Mouse (Mus musculus) adrenal gland, postnatal 4 days (tissue): Measurements from ENCODE around the gene Fam149b. TPM values are rescaled to one million over a fixed set of nuclear protein-coding genes. Genes with fewer than 3 reads are reported as not detected.
A peak's percentile ranks its signal among the peaks of the same experiment; 100 is the strongest.

ENCODE experiments used
- DNase-seq, 2 experiments: peaks; one replicate each; pipeline ENCODE4 v3.0.0; 2021 to 2022; ENCODE audit warnings: low spot score in 2 of 2, mixed read lengths in 2 of 2
- total RNA-seq, 2 experiments: library from RNA; stranded (reverse); gene quantifications; 2 replicates each; pipeline ENCODE4 v1.2.3; 2021

Fam149b gene
- total RNA-seq, 2 experiments from 2014 or later = 37.2 to 44.3 TPM

GRCm38 (mm10) chr14:20389446-20390079 lies 41.6 kb downstream of the Fam149b start:
- DNase-seq = no peak

- DNase-seq = no peak
Measured at GRCm38 (mm10) chr14:20392326-20392725, 44.4 kb downstream of the Fam149b start.

DNA sequence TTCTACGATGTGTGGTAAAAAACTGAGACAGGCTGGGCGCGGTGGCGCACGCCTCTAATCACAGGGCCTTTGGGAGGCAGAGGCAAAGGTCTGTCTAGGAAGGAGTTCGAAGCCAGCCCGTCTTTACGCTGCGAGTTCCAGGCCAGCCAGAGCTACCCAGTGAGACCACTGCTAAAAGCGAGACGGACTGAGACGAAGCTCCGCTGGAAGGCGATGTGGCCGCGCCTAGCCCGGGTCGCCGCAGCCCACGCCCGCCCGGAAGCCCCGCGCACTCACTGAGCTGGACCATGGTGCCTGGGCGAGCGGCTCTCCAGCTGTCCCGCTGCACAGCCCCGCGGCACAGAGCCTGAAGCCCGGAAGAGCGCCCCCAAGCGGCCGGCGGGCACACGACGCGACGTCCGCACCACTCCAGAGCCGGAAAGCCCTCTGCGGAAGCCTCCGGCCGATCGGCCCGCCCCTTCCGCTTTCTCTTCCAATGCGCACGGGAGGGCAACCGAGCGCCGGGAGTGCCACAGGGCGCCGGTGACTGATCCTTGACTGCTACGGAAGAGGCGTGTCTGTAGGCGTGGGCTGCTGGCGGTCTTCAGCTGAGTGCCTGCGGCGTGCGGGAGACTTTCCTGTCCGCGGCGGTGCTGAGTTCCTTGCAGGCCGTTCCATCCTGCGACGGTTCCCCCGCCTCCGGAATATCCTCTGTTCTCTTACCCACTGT lies 45.4 kb downstream of the Fam149b start, which contains the start of gene Mrps16:
Mrps16 (minus strand) TSS at position 430 of the 709 bp plus-strand sequence.
- peak; percentile 77 to 86 for DNase-seq

GRCm38 (mm10) chr14:20397220-20397619 lies 49.3 kb downstream of the Fam149b start:
- DNase-seq = no peak

DNA sequence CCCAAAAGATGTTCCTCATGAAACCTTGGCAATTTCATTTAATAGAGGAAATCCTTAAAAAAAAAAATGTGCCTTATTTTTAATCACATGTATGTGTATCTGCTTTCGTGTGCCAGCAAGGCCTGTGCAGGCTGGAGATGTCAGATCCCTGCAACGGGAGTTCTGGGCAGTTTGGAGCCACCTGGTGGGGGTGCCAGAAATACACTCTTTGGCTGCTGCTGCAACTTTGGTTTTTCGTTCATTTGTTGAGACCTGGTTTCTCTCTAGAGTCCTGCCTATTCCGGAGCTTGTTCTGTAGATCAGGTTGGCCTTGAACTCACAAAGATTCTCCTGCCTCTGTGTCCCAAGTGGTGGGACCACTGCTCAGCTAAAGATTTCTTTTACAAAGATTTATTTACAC lies 50.9 kb downstream of the Fam149b start:
- peak in 1 of 2 experiments; percentile 27 for DNase-seq

DNA sequence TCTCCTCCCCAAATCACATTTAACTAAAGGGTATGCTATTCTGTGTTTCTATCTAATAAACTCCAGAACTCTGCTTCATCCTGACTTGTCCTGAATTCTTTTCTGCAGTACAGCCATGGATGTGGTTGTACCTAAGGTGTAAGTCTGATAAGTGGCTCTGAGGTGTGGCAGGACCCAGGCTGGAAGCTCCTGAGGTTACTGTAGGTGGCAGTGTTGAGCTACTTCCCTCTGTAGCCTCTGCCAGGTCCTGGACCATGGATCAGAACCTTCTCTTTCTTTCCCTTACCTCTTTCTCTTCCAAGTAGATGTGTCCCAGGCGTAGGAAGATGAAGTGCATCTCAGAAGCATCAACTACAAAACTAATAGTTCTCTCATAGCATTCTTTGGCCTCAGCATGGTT lies 52.1 kb downstream of the Fam149b start:
- DNase-seq = no peak

DNA sequence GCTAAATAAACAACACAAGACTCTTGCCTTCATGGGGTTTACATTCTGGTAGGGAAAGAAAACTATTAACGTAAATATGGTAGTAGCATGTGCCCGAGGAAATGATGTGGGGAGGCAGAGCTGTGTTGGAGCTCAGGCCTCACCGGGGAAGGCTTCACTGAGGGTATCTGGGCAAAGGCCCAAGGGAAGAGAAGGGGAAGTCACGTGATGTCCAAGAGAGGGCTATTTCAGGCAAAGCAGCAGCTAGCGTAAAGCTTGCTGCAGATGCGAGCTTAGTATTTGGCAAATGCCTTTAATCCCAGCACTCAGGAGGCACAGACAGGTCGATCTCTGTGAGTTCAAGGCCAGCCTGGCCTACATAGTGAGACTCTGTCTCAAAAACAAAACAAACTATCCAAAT lies 74.3 kb downstream of the Fam149b start:
- DNase-seq = no peak

GRCm38 (mm10) chr14:20423046-20423445 lies 75.1 kb downstream of the Fam149b start:
- no peak for DNase-seq

- DNase-seq = no peak
Measured at GRCm38 (mm10) chr14:20428593-20428992, 80.6 kb downstream of the Fam149b start.

DNA sequence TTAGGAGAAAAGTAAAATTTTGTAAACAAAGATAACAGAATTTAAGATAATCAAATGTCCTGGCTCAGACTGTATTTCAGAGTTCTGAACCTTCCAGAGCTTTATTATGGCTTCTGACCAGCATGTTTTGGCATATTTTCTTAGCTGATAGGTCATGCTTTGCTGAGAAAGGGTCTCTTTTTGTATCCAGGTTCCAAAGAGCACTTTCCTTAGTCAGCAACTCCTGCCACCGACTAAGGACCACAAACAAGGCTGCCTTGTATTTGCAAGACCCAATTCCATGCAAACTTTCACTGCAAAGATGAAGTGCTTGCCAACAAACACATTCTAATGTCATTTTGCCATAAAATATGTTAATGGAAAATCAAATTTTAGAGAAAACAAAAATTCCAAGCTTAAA lies 81.9 kb downstream of the Fam149b start:
- no peak for DNase-seq

- DNase-seq = no peak
Measured at GRCm38 (mm10) chr14:20431726-20432125, 83.8 kb downstream of the Fam149b start.

- DNase-seq = no peak
Measured at GRCm38 (mm10) chr14:20432420-20432819, 84.5 kb downstream of the Fam149b start.

Other genes with a start within 250 kb of the Fam149b start
- gene Saysd1, start 209.6 kb upstream of the Fam149b start, total RNA-seq = 1 to 10 TPM; 6.9 to 7.4 TPM
- 1 to 10 TPM; 5.8 to 7.3 TPM for gene Kcnk5, start 166.4 kb upstream of the Fam149b start, total RNA-seq
- gene Kcnk16, start 79.0 kb upstream of the Fam149b start, total RNA-seq = 1 to 10 TPM in 1 of 2 experiments, under 1 TPM in 1; 0.14 to 3.5 TPM
- gene Nudt13, start 53.5 kb upstream of the Fam149b start, total RNA-seq = 10 to 100 TPM; 32.8 to 44.5 TPM
- gene Ecd, start within 50 bp of the Fam149b start, total RNA-seq = 10 to 100 TPM; 41.5 to 44.5 TPM
- 10 to 100 TPM; 58.4 to 62.8 TPM for gene Dnajc9, start 40.7 kb downstream of the Fam149b start, total RNA-seq
- 10 to 100 TPM; 73.0 to 74.9 TPM for gene Mrps16, start 45.5 kb downstream of the Fam149b start, total RNA-seq
- 1 to 10 TPM; 1.7 to 5.2 TPM for gene Cfap70, start 104.1 kb downstream of the Fam149b start, total RNA-seq
- 10 to 100 TPM; 81.0 to 81.8 TPM for gene Anxa7, start 132.0 kb downstream of the Fam149b start, total RNA-seq
- gene Mss51, start 148.7 kb downstream of the Fam149b start, total RNA-seq = 1 to 10 TPM; 2.2 to 2.6 TPM
- gene Ppp3cb, start 198.4 kb downstream of the Fam149b start, total RNA-seq = 10 to 100 TPM; 87.7 to 95.3 TPM